Mouse (Mus musculus): ENCODE measurements around the gene Gm43552. TPM values are rescaled to one million over a fixed set of nuclear protein-coding genes. Genes with fewer than 3 reads are reported as not detected.
A peak's percentile ranks its signal among the peaks of the same experiment; 100 is the strongest.

Gm43552 gene
- polyA plus RNA-seq, 1 experiment from 2014 or later: not detected

DNA sequence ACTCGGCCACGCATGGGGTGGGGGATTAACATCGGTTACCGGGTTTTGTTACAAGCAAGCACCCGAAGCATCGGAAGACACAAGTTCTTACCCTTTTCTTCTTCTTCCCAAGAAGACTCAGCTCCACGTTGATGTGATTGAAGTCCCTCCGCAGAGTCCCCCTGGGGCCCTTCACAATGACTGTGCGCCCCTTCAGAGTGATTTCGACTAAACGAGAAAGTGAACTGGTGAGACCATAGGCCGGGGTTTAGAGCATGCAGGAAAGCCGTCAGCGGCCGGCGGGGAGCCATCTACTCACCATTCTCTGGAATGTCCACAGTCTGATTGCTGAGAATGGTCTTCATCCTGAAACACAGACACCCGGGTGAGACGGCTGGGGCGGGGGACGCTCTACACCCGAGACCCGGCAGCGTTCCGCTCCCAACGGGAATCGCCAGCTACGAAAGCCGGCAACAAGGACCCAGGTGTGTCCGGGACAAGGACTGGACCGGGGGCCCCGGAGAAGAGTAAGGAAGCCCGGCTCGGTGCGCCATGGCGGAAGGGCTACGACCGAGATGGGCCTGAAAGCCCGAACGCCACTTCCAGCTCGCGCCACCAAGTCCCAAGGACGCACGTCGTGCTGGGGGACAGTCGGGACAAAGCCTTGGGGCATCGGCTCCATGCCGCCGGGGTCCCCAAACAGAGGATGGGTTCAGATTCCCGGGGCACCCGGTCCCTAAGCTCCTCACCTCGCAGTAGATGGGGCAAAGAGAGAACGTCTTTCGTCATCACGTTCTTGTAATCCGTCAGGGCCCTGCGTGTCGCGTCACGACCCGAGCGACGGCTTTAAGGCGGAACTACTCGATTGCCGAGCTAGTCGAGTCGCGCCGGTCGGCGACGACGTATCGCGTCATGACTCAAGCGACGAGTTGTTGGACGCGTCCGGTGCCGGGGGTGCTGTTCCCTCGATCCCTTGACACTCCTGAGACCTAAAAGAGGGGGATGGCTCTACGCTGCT lies 101.7 kb downstream of the Gm43552 start, which contains the start of the genes Rpl9 and Lias:
Gene Rpl9 (minus strand): TSS at position 797 of the 997 bp plus-strand sequence.
Gene Lias (plus strand): TSS at position 850 of the 997 bp plus-strand sequence.
- WGBS: under 1% methylated on average over 83 of the region's 83 CpGs
- Histone ChIP-seq H3K4me3 (peak within 1 kb of the TSS; percentile 99), H3K27ac (peak within 1 kb of the TSS; percentile 91), H3K4me2 (replicated peaks) (peak within 1 kb of the TSS; percentile 88), H3K9me3 (no peaks in the 10 kb centered on the region), H3K36me3 (peaks cover 51% of the 10 kb centered on the region), H3K4me1 (peaks cover 19% of the 10 kb centered on the region), H3K27me3 (no peaks in the 10 kb centered on the region), H3K9ac (peak within 1 kb of the TSS; percentile 100)
- ATAC-seq (ENCODE audit: low FRiP score, low read depth): peak; percentile 95

DNA sequence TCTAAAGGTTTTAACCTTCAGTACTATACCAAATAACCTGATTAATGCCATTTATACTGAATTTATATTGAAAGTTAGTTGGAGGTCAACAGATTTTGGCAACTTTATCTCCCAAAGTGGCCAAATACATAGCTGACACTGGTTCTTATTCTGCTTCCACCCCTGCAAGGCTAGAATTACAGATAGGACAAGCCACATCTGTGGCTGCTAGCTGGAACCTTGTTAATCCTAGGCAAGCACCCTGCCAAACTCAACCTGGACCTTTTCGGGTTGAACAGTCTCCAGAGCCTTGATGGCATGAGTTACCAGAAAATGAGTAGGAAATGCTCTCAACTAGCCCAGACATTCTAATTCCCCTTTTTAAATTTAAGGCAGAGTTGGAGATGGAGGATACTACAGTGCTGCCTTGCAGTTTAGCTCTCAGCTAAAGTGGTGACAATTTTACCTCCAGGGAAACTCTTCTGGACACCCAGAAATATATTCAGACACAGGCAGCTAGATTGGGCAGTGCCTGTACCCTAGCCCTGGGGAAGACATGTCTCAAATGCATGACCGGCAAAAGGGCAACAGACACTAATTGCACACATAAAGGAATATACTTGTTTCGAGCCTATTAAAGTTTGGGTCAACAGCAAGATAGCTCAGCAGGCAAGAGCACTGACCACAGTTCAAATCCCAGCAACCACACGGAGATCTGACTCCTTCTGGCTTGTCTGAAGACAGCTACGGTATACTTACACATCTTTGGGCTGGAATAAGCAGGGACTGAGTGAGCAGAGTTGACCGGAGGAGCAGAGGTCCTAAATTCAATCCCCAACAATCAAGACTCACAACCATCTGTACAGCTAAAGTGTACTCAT lies 105.4 kb downstream of the Gm43552 start:
- no peak overlapping the region for H3K4me2 ChIP-seq (replicated peaks)
- no peak for ATAC-seq (ENCODE audit: low FRiP score, low read depth)
- peaks cover 19% of the 10 kb centered on the region for H3K4me1 ChIP-seq
- H3K9me3 ChIP-seq: no peaks in the 10 kb centered on the region
- no peaks in the 10 kb centered on the region for H3K27me3 ChIP-seq
- WGBS: 76% methylated on average over 6 of the region's 6 CpGs
- no peak overlapping the region for H3K4me3 ChIP-seq
- no peak overlapping the region for H3K9ac ChIP-seq
- H3K36me3 ChIP-seq: peaks cover 37% of the 10 kb centered on the region
- H3K27ac ChIP-seq: no peak overlapping the region

DNA sequence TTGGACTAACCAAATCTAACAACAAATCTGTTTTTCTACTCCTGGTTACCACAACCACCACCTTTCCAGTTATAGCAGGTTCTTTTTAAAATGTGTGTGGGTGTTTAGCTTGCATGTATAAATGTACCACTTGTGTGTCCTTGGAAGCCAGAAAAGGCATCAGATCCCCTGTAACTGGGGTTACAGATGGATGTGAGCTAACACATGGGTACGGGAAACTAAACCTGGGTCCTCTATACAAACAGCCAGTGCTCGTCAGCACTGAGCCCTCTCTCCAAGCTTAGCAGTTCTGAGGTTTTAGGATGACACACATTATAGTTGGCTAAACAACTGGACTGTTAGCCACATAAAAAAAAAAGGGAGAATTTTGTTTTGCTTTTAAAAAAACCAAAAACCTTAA lies 106.9 kb downstream of the Gm43552 start:
- H3K36me3 ChIP-seq: peaks cover 37% of the 10 kb centered on the region
- peaks cover 19% of the 10 kb centered on the region for H3K4me1 ChIP-seq
- ATAC-seq (ENCODE audit: low FRiP score, low read depth): no peak
- no peaks in the 10 kb centered on the region for H3K27me3 ChIP-seq
- WGBS: 70% methylated on average over 2 of the region's 2 CpGs
- H3K27ac ChIP-seq: no peak overlapping the region
- H3K9ac ChIP-seq: no peak overlapping the region
- no peaks in the 10 kb centered on the region for H3K9me3 ChIP-seq
- no peak overlapping the region for H3K4me2 ChIP-seq (replicated peaks)
- no peak overlapping the region for H3K4me3 ChIP-seq

Other genes with a start within 250 kb of the Gm43552 start
- gene Rfc1, start 157.2 kb downstream of the Gm43552 start, polyA plus RNA-seq (2015; fragmentation: Nextera tagmentation; extraction: Ambion mirVana): 120 and 125 TPM in 2 replicates
- gene Klb, start 144.5 kb downstream of the Gm43552 start, polyA plus RNA-seq (2015; fragmentation: Nextera tagmentation; extraction: Ambion mirVana): 0.08 TPM in 1 of 2 replicates, not detected in the other
- 1,018 and 1,074 TPM in 2 replicates for gene Rpl9, start 101.4 kb downstream of the Gm43552 start, polyA plus RNA-seq (2015; fragmentation: Nextera tagmentation; extraction: Ambion mirVana)
- 72.0 and 72.5 TPM in 2 replicates for gene Lias, start 101.3 kb downstream of the Gm43552 start, polyA plus RNA-seq (2015; fragmentation: Nextera tagmentation; extraction: Ambion mirVana)
- 161 and 165 TPM in 2 replicates for gene Ugdh, start 56.9 kb downstream of the Gm43552 start, polyA plus RNA-seq (2015; fragmentation: Nextera tagmentation; extraction: Ambion mirVana)
- gene Smim14, start 44.4 kb upstream of the Gm43552 start, polyA plus RNA-seq (2015; fragmentation: Nextera tagmentation; extraction: Ambion mirVana): 113 and 116 TPM in 2 replicates
- gene Ube2k, start 44.4 kb upstream of the Gm43552 start, polyA plus RNA-seq (2015; fragmentation: Nextera tagmentation; extraction: Ambion mirVana): 197 and 215 TPM in 2 replicates
- gene Pds5a, start 205.4 kb upstream of the Gm43552 start, polyA plus RNA-seq (2015; fragmentation: Nextera tagmentation; extraction: Ambion mirVana): 75.2 and 78.0 TPM in 2 replicates

Measured in limb, embryonic 13.5 days (tissue).